Mouse (Mus musculus) cerebellum, adult 2 months (tissue): Measurements from ENCODE around the gene Kdm4b. TPM values are rescaled to one million over a fixed set of nuclear protein-coding genes. Genes with fewer than 3 reads are reported as not detected.

Experiments
- DNase-seq, 2 experiments: peaks; one replicate each; pipeline ENCODE4 v3.0.0; 2021
- H3K27ac ChIP-seq: fragments of 200-500 bp; 2 replicates; pipeline ENCODE4 v1.5.1; 2012; ENCODE audit warnings: low read length, control low read depth, inconsistent platforms; ENCODE audit not compliant: insufficient read depth
- H3K27me3 ChIP-seq: fragments of 200-500 bp; 2 replicates; pipeline ENCODE4 v1.6.1; 2012; ENCODE audit warnings: inconsistent platforms, mild to moderate bottlenecking, low read length, moderate library complexity; ENCODE audit not compliant: control insufficient read depth, insufficient read depth
- H3K4me1 ChIP-seq: fragments of 200-500 bp; 2 replicates; pipeline ENCODE4 v1.6.1; 2011; ENCODE audit warnings: low read length; ENCODE audit not compliant: control insufficient read depth, insufficient read depth
- H3K4me3 ChIP-seq: fragments of 200-500 bp; replicated peaks from 2 replicates; pipeline ENCODE3; 2011; ENCODE audit warnings: mild to moderate bottlenecking, low read depth, low read length, control low read depth; ENCODE audit not compliant: insufficient read depth
- CTCF ChIP-seq: fragments of 200-500 bp; IDR thresholded peaks from 2 replicates; pipeline ENCODE4 v1.5.1; 2011; ENCODE audit warnings: low read depth, mild to moderate bottlenecking, control low read depth, low read length, moderate library complexity, borderline replicate concordance; ENCODE audit not compliant: insufficient read depth
- POLR2A ChIP-seq: fragments of 200-500 bp; IDR thresholded peaks from 2 replicates; pipeline ENCODE4 v1.6.1; 2011; ENCODE audit warnings: low read length, control low read depth, borderline replicate concordance; ENCODE audit not compliant: insufficient read depth
- WGBS: fragments of 180-500 bp; shearing (Covaris S2); methylation state at CpG from one replicate; pipeline ENCODE4 v1.1.7; 2018; 5-methylcytosine and 5-hydroxymethylcytosine counted together
- polyA plus RNA-seq: library from polyadenylated mRNA; depleted of rRNA; stranded (reverse); fragments of >200 nt; gene quantifications from 2 replicates; pipeline ENCODE4 v1.2.3, GENCODE M21; 2012; rRNA removed

Kdm4b gene
- polyA plus RNA-seq, 1 experiment = 45.8 TPM

- WGBS = 54% methylated on average over 15 of the region's 15 CpGs
- H3K4me1 ChIP-seq = no peaks in the 10 kb centered on the region
- no peak overlapping the region for H3K27ac ChIP-seq
- no peak overlapping the region for H3K4me3 ChIP-seq
- DNase-seq = no peak
- H3K27me3 ChIP-seq = no peaks in the 10 kb centered on the region
- TF ChIP-seq POLR2A (no peak), CTCF (no peak)
These were observed 114.0 kb downstream of the Kdm4b start for GRCm38 (mm10) chr17:56439731-56440460.

GRCm38 (mm10) chr17:56442316-56442715 is 116.5 kb downstream of the Kdm4b start:
- DNase-seq = no peak
- no peak overlapping the region for H3K4me3 ChIP-seq
- no peaks in the 10 kb centered on the region; the same call in 1 of the 2 replicates for H3K4me1 ChIP-seq
- no peak for TF ChIP-seq CTCF
- TF ChIP-seq POLR2A = no peak
- WGBS = 38% methylated on average over 6 of the region's 6 CpGs
- H3K27me3 ChIP-seq = no peaks in the 10 kb centered on the region
- H3K27ac ChIP-seq = no peak overlapping the region

- DNase-seq = no peak
- WGBS = 85% methylated on average over 5 of the region's 5 CpGs
- Histone ChIP-seq H3K4me3 (no peak overlapping the region), H3K4me1 (no peaks in the 10 kb centered on the region; the same call in 1 of the 2 replicates), H3K27ac (no peak overlapping the region), H3K27me3 (no peaks in the 10 kb centered on the region)
- TF ChIP-seq POLR2A = no peak
- TF ChIP-seq CTCF = no peak
These were observed 117.5 kb downstream of the Kdm4b start for GRCm38 (mm10) chr17:56443341-56443795.

- WGBS = 91% methylated on average over 3 of the region's 3 CpGs
- no peaks in the 10 kb centered on the region for H3K27me3 ChIP-seq
- no peak overlapping the region for H3K27ac ChIP-seq
- no peak for TF ChIP-seq POLR2A
- no peak for TF ChIP-seq CTCF
- no peak overlapping the region for H3K4me3 ChIP-seq
- no peaks in the 10 kb centered on the region; the same call in 1 of the 2 replicates for H3K4me1 ChIP-seq
- DNase-seq = no peak
These were observed 118.9 kb downstream of the Kdm4b start for GRCm38 (mm10) chr17:56444771-56445170.

DNA sequence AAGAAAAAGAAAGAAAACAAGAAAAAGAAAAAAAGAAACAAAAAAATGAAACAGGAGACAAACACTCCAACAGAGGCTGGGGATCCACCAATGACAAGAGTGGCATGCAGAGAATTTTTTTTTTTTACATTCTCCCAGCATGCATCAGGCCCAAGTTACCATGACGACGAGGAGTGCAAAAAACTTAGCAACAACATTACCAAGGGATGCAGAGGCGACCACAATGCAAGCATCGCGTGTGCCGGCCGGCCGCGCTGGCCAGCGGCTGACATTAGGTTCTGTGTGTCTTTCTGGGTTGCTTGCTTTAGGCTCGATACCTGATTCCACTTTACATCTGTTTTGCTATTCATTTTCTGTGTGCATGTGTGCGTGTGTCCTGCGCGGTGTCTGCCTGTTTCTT is 119.5 kb downstream of the Kdm4b start:
- Histone ChIP-seq H3K4me1 (no peaks in the 10 kb centered on the region; the same call in 1 of the 2 replicates), H3K27ac (no peak overlapping the region), H3K4me3 (no peak overlapping the region), H3K27me3 (no peaks in the 10 kb centered on the region)
- TF ChIP-seq CTCF (no peak), POLR2A (no peak)
- no peak for DNase-seq
- WGBS = 71% methylated on average over 14 of the region's 14 CpGs

GRCm38 (mm10) chr17:56447716-56448115 is 121.9 kb downstream of the Kdm4b start:
- DNase-seq = no peak
- TF ChIP-seq POLR2A = no peak
- Histone ChIP-seq H3K4me3 (no peak overlapping the region), H3K27me3 (no peaks in the 10 kb centered on the region), H3K4me1 (peaks cover 7% of the 10 kb centered on the region), H3K27ac (no peak overlapping the region)
- 84% methylated on average over 2 of the region's 2 CpGs for WGBS

Other genes starting within 250 kb of the Kdm4b start
- gene Hdgfl2, start 246.4 kb upstream of the Kdm4b start, polyA plus RNA-seq = 109 and 116 TPM in 2 replicates
- gene Plin4, start 216.3 kb upstream of the Kdm4b start, polyA plus RNA-seq = 1.1 and 1.7 TPM in 2 replicates
- 0.38 and 0.54 TPM in 2 replicates for gene Plin5, start 208.5 kb upstream of the Kdm4b start, polyA plus RNA-seq
- gene Lrg1, start 204.1 kb upstream of the Kdm4b start, polyA plus RNA-seq = 0.93 and 1.6 TPM in 2 replicates
- 51.8 and 54.3 TPM in 2 replicates for gene Sema6b, start 185.7 kb upstream of the Kdm4b start, polyA plus RNA-seq
- gene Tnfaip8l1, start 163.6 kb upstream of the Kdm4b start, polyA plus RNA-seq = 1.7 and 1.9 TPM in 2 replicates
- 44.5 and 45.0 TPM in 2 replicates for gene Mydgf, start 142.1 kb upstream of the Kdm4b start, polyA plus RNA-seq
- 54.7 and 56.3 TPM in 2 replicates for gene Dpp9, start 107.2 kb upstream of the Kdm4b start, polyA plus RNA-seq
- gene Fem1a, start 69.3 kb upstream of the Kdm4b start, polyA plus RNA-seq = 19.9 and 21.8 TPM in 2 replicates
- gene Ticam1, start 49.3 kb upstream of the Kdm4b start, polyA plus RNA-seq = 4.5 and 4.7 TPM in 2 replicates
- 15.6 and 20.9 TPM in 2 replicates for gene Plin3, start 33.2 kb upstream of the Kdm4b start, polyA plus RNA-seq
- not detected in 2 replicates for gene Arrdc5, start 25.8 kb upstream of the Kdm4b start, polyA plus RNA-seq
- gene Uhrf1, start 22.7 kb upstream of the Kdm4b start, polyA plus RNA-seq = 0.65 and 0.71 TPM in 2 replicates
- 478 and 518 TPM in 2 replicates for gene Ptprs, start 150.4 kb downstream of the Kdm4b start, polyA plus RNA-seq
- gene Znrf4, start 186.4 kb downstream of the Kdm4b start, polyA plus RNA-seq = not detected in 2 replicates
- gene Gm20219, start 228.3 kb downstream of the Kdm4b start, polyA plus RNA-seq = 7.2 and 7.8 TPM in 2 replicates